Mouse (Mus musculus) myocyte (in vitro differentiated cells): ENCODE data around the gene Theg. TPM values are rescaled to one million over a fixed set of nuclear protein-coding genes. Genes with fewer than 3 reads are reported as not detected.

Experiments
- H3K27me3 ChIP-seq: one replicate; pipeline ENCODE4 v1.6.1; 2011; ENCODE audit not compliant: control insufficient read depth, insufficient read depth, insufficient read length
- H3K36me3 ChIP-seq: one replicate; pipeline ENCODE4 v1.6.1; 2011; ENCODE audit not compliant: control insufficient read depth, insufficient read depth
- H3K4me2 ChIP-seq: one replicate; pipeline ENCODE4 v1.6.1; 2011; ENCODE audit warnings: low read depth, control low read depth
- H3K4me3 ChIP-seq: one replicate; pipeline ENCODE4 v1.5.1; 2011; ENCODE audit warnings: mild to moderate bottlenecking, control low read depth, moderate library complexity
- H3K79me2 ChIP-seq: one replicate; pipeline ENCODE4 v1.6.1; 2011; ENCODE audit not compliant: control insufficient read depth, insufficient read depth
- H3ac ChIP-seq: one replicate; pipeline ENCODE4 v1.6.1; 2011; ENCODE audit not compliant: control insufficient read depth, insufficient read length
- CEBPB ChIP-seq: IDR thresholded peaks from 2 replicates; pipeline ENCODE4 v1.6.1; 2011; ENCODE audit warnings: mild to moderate bottlenecking, moderate library complexity; ENCODE audit not compliant: poor library complexity, insufficient read depth, severe bottlenecking
- E2F4 ChIP-seq: IDR thresholded peaks from one replicate; pipeline ENCODE4 v1.6.1; 2011; ENCODE audit warnings: mild to moderate bottlenecking, control low read depth, moderate library complexity; ENCODE audit not compliant: insufficient read depth
- MAX ChIP-seq: IDR thresholded peaks from one replicate; pipeline ENCODE4 v1.6.1; 2011; ENCODE audit warnings: low read depth, mild to moderate bottlenecking, control low read depth
- MYOD1 ChIP-seq, 3 experiments: IDR thresholded peaks; one replicate each; pipeline ENCODE4 v1.6.1; 2011; ENCODE audit warnings: control low read depth in 2 of 3, low read depth in 2 of 3, mild to moderate bottlenecking in 2 of 3, moderate library complexity in 1 of 3; ENCODE audit not compliant: insufficient read length in 2 of 3, control insufficient read depth in 1 of 3
- MYOG ChIP-seq, 3 experiments: IDR thresholded peaks; one replicate each; pipeline ENCODE4 v1.6.1; 2011; ENCODE audit warnings: control low read depth in 2 of 3, low read depth in 2 of 3, mild to moderate bottlenecking in 2 of 3; ENCODE audit not compliant: insufficient read length in 2 of 3, control insufficient read depth in 1 of 3, insufficient read depth in 1 of 3
- POLR2A ChIP-seq: IDR thresholded peaks from one replicate; pipeline ENCODE4 v1.6.1; 2011; ENCODE audit warnings: low read depth, mild to moderate bottlenecking, control low read depth, moderate library complexity; ENCODE audit not compliant: insufficient read length
- POLR2AphosphoS2 ChIP-seq: IDR thresholded peaks from one replicate; pipeline ENCODE4 v1.6.1; 2011; ENCODE audit warnings: low read depth, control low read depth; ENCODE audit not compliant: insufficient read length
- REST ChIP-seq: IDR thresholded peaks from one replicate; pipeline ENCODE4 v1.6.1; 2011; ENCODE audit warnings: mild to moderate bottlenecking, control low read depth, moderate library complexity; ENCODE audit not compliant: insufficient read depth, insufficient read length
- SRF ChIP-seq: IDR thresholded peaks from one replicate; pipeline ENCODE4 v1.6.1; 2011; ENCODE audit warnings: low read depth; ENCODE audit not compliant: control insufficient read depth, insufficient read length
- TCF12 ChIP-seq: IDR thresholded peaks from one replicate; pipeline ENCODE4 v1.6.1; 2011; ENCODE audit warnings: mild to moderate bottlenecking, control low read depth; ENCODE audit not compliant: poor library complexity, insufficient read depth, severe bottlenecking
- TCF3 ChIP-seq: IDR thresholded peaks from one replicate; pipeline ENCODE4 v1.6.1; 2011; ENCODE audit warnings: low read depth, control low read depth; ENCODE audit not compliant: insufficient read length
- USF1 ChIP-seq: IDR thresholded peaks from one replicate; pipeline ENCODE4 v1.6.1; 2011; ENCODE audit warnings: low read depth, mild to moderate bottlenecking, control low read depth, moderate library complexity
- polyA plus RNA-seq: library from polyadenylated mRNA; unstranded; fragments of >200 nt; fragmentation: generic; extraction: Trizol; gene quantifications from one replicate; pipeline ENCODE4 v1.2.1, GENCODE M21; 2012; ENCODE audit warnings: missing spikeins

Theg gene
- polyA plus RNA-seq, 1 experiment: not detected

GRCm38 (mm10) chr10:79536461-79537080 is 50.6 kb downstream of the Theg start:
- no peaks in the 10 kb centered on the region for H3K27me3 ChIP-seq
- no peak overlapping the region for H3ac ChIP-seq

GRCm38 (mm10) chr10:79535431-79535830 is 51.7 kb downstream of the Theg start:
- peaks cover 10% of the 10 kb centered on the region for H3K79me2 ChIP-seq
- H3K4me3 ChIP-seq: no peak overlapping the region
- no peak overlapping the region for H3K4me2 ChIP-seq
- H3ac ChIP-seq: no peak overlapping the region
- TF ChIP-seq POLR2A (no peak), TCF3 (no peak), REST (no peak), MAX (no peak), MYOD1 (IDR thresholded peaks at IDR 0.05; ENCODE audit: control insufficient read depth in 1 of 3, insufficient read length in 2 of 3, low read depth in 2 of 3) (no peak), POLR2AphosphoS2 (no peak), TCF12 (no peak), MYOG (IDR thresholded peaks at IDR 0.05; ENCODE audit: control insufficient read depth in 1 of 3, insufficient read depth in 1 of 3, insufficient read length in 2 of 3, low read depth in 2 of 3) (no peak), CEBPB (no peak), E2F4 (no peak), USF1 (no peak), SRF (no peak)
- H3K36me3 ChIP-seq: no peaks in the 10 kb centered on the region
- H3K27me3 ChIP-seq: no peaks in the 10 kb centered on the region

More at GRCm38 (mm10) chr10:79536461-79537080, 50.6 kb downstream of the Theg start:
- Histone ChIP-seq H3K79me2 (peaks cover 10% of the 10 kb centered on the region), H3K4me2 (no peak overlapping the region), H3K36me3 (no peaks in the 10 kb centered on the region), H3K4me3 (no peak overlapping the region)
- TF ChIP-seq TCF3: no peak
- no peak for TF ChIP-seq E2F4
- no peak for TF ChIP-seq USF1
- no peak for TF ChIP-seq POLR2AphosphoS2
- no peak for TF ChIP-seq MAX

- no peak overlapping the region for H3ac ChIP-seq
- no peaks in the 10 kb centered on the region for H3K36me3 ChIP-seq
- no peak overlapping the region for H3K4me2 ChIP-seq
- H3K27me3 ChIP-seq: no peaks in the 10 kb centered on the region
- no peak for TF ChIP-seq MYOG (IDR thresholded peaks at IDR 0.05; ENCODE audit: control insufficient read depth in 1 of 3, insufficient read depth in 1 of 3, insufficient read length in 2 of 3, low read depth in 2 of 3)
- TF ChIP-seq MAX: no peak
- TF ChIP-seq USF1: no peak
- TF ChIP-seq TCF12: no peak
- TF ChIP-seq CEBPB: no peak
- no peak overlapping the region for H3K4me3 ChIP-seq
- H3K79me2 ChIP-seq: peaks cover 14% of the 10 kb centered on the region
These were observed 52.7 kb downstream of the Theg start for GRCm38 (mm10) chr10:79534426-79534825.

- TF ChIP-seq MYOG (IDR thresholded peaks at IDR 0.05; ENCODE audit: control insufficient read depth in 1 of 3, insufficient read depth in 1 of 3, insufficient read length in 2 of 3, low read depth in 2 of 3) (peak in 2 of 3 experiments; percentile 16 to 34), TCF12 (no peak), POLR2A (peak; percentile 80), USF1 (peak; percentile 23), MYOD1 (IDR thresholded peaks at IDR 0.05; ENCODE audit: control insufficient read depth in 1 of 3, insufficient read length in 2 of 3, low read depth in 2 of 3) (peak in 1 of 3 experiments; percentile 45), REST (no peak), POLR2AphosphoS2 (peak; percentile 61), TCF3 (no peak), CEBPB (no peak), MAX (no peak), SRF (no peak), E2F4 (no peak)
- H3K79me2 ChIP-seq: peaks cover 14% of the 10 kb centered on the region
- no peaks in the 10 kb centered on the region for H3K27me3 ChIP-seq
- H3K4me2 ChIP-seq: peak within 1 kb of the TSS; percentile 90
- peak within 1 kb of the TSS; percentile 9 for H3ac ChIP-seq
- H3K4me3 ChIP-seq: peak within 1 kb of the TSS; percentile 57
- no peaks in the 10 kb centered on the region for H3K36me3 ChIP-seq
These were observed 53.8 kb downstream of the Theg start, which contains the start of gene Plpp2 for GRCm38 (mm10) chr10:79533126-79533911. Plpp2 (minus strand) TSS chr10:79533796.
